Mouse (Mus musculus): ENCODE results near the gene Rer1. TPM values are rescaled to one million over a fixed set of nuclear protein-coding genes. Genes with fewer than 3 reads are reported as not detected.

Gene Rer1
- 150 and 157 TPM in 2 replicates for polyA plus RNA-seq (2015; fragmentation: Nextera tagmentation; extraction: Ambion mirVana)

DNA sequence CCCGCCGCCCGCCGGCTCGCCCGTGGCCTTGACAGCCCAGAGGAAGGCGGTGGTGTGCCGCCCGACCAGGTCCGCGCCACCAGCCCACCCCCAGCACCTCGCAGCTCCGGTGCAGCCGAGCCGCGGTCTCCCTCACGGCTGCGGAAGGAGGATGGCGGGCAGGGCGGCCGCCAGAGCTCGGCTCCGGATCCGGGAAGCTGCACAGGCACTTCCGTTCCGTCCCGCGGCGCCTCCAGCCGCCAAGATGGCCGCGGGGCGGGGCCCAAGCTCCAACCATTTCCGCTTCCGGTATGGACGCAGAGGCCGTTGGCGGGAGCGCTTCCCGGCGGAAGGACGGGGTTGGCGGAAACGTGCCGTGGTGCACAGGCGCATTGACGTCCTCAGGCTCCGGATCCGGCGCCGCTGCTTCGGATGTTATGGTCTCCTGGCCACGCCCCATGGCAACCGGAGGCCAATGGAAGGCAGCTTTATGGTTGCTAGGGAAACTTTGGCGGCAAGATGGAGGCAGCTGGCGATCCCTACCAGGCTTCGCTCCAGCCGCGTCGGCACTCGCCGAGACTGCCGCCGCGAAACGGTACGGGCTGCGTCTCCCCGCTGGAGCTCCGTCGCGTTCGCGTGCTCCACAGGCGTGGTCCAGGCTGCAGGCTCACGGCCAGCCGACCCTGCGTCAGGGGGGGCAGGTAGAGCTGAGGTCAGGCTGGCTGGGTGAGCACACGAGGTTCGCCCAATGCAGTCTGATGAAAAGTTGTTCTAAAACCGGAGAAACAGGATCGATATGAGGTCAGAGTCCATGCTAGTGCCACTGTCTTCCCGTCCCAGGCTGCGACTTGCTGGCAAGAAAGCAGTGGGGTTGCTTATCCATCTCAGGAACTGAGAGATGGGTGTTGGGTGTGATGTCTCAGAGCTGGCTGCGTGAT, at the start of gene Rer1, which contains the start of gene Morn1:
Gene Rer1, minus strand, starts transcription at position 275 of the 917 bp plus-strand sequence.
Gene Morn1, plus strand, starts transcription at position 470 of the 917 bp plus-strand sequence.
- Histone ChIP-seq H3K4me2 (ENCODE audit: low read depth, low read length) (peak within 1 kb of the TSS; percentile 97), H3K36me3 (ENCODE audit: control insufficient read depth, insufficient read depth, low read length) (no peaks in the 10 kb centered on the region; the same call in 1 of the 2 replicates), H3K27me3 (ENCODE audit: control insufficient read depth, insufficient read depth, low read depth, low read length) (no peaks in the 10 kb centered on the region), H3K9me3 (ENCODE audit: control insufficient read depth, low read length) (no peaks in the 10 kb centered on the region), H3K4me1 (replicated peaks; ENCODE audit: control insufficient read depth, insufficient read depth, low read length) (peaks cover 26% of the 10 kb centered on the region), H3K27ac (ENCODE audit: low read length) (peak within 1 kb of the TSS; percentile 92), H3K4me3 (ENCODE audit: low read length) (peak within 1 kb of the TSS; percentile 90), H3K9ac (ENCODE audit: low read length) (peak within 1 kb of the TSS; percentile 91)
- WGBS = under 1% methylated on average over 74 of the region's 85 CpGs
- ATAC-seq (ENCODE audit: low read depth) = peak; percentile 98

DNA sequence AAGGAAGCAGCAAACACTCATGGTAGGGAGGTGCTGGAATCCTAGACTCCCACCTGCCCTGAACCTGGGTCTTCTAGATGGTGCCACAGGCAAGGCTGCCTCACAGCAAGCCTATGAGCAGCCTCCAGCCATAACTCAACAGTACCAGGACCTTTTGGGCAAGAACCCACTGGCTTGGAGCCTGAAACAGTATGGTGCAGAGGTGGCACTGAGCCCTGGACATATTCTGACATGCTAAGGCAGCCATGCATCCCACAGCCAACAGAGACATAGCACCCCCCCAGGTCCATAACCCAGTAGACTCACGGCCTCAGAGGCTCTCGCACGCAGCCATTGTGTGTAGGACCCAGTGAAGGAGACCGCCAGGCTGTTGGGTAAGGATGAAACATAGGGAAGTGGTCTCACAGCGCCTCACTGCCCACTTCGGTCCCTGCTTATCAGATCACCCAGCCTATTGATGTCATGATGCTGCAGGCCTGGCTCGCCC, 48.5 kb upstream of the Rer1 start:
- H3K4me2 ChIP-seq (ENCODE audit: low read depth, low read length) = no peak overlapping the region

DNA sequence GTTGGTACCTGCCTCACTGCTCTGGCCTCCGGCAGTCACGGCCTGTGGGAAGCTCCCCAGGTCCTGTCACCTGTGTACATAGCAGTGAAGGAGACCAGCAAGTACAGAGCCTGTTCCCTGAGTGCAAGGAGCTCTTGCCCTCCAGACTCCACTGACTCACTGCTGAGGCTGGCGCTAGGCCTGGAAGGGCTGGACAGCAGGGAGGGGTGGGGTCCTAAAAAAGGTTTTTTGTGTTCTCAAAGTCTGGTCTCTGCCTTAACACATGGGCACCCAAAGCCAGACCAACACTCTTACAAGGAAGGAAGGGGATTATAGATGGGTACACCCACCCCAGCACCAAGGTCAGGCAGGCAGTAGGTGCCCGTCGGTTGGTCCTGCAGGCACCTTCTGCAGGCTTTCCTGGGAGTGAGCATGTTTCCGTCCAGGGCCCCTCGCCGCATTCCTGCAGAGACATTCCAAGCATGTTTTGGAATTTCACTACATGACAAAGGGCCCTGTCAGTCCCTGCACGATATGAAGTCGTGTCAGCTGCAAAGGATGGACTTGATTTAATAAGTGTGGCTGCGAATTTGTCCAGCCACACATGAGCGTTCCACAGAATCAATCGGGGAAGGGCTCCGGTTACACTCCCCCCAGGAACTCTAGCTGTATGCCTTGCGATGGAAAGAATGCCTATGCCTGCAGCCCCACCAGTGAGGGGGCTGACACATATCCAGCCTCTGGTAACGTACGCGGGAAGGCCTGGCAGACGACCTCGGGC, 47.7 kb upstream of the Rer1 start:
- no peaks in the 10 kb centered on the region for H3K36me3 ChIP-seq (ENCODE audit: control insufficient read depth, insufficient read depth, low read length)
- H3K9me3 ChIP-seq (ENCODE audit: control insufficient read depth, low read length) = no peaks in the 10 kb centered on the region
- H3K4me1 ChIP-seq (replicated peaks; ENCODE audit: control insufficient read depth, insufficient read depth, low read length) = peaks cover 37% of the 10 kb centered on the region
- peak overlapping the region; percentile 40; the same call in 1 of the 2 replicates for H3K9ac ChIP-seq (ENCODE audit: low read length)
- peak; percentile 68 for ATAC-seq (ENCODE audit: low read depth)
- WGBS = 17% methylated on average over 20 of the region's 20 CpGs
- no peaks in the 10 kb centered on the region for H3K27me3 ChIP-seq (ENCODE audit: control insufficient read depth, insufficient read depth, low read depth, low read length)
- H3K27ac ChIP-seq (ENCODE audit: low read length) = peak overlapping the region; percentile 71
- no peak overlapping the region for H3K4me2 ChIP-seq (ENCODE audit: low read depth, low read length)
- H3K4me3 ChIP-seq (ENCODE audit: low read length) = no peak overlapping the region

More for the DNA sequence above, 48.5 kb upstream of the Rer1 start:
- H3K4me1 ChIP-seq (replicated peaks; ENCODE audit: control insufficient read depth, insufficient read depth, low read length) = peaks cover 33% of the 10 kb centered on the region
- WGBS = 80% methylated on average over 7 of the region's 7 CpGs
- peak overlapping the region; percentile 71 for H3K27ac ChIP-seq (ENCODE audit: low read length)
- H3K4me3 ChIP-seq (ENCODE audit: low read length) = no peak overlapping the region
- no peak for ATAC-seq (ENCODE audit: low read depth)
- no peaks in the 10 kb centered on the region for H3K9me3 ChIP-seq (ENCODE audit: control insufficient read depth, low read length)
- no peaks in the 10 kb centered on the region for H3K27me3 ChIP-seq (ENCODE audit: control insufficient read depth, insufficient read depth, low read depth, low read length)
- H3K36me3 ChIP-seq (ENCODE audit: control insufficient read depth, insufficient read depth, low read length) = no peaks in the 10 kb centered on the region
- H3K9ac ChIP-seq (ENCODE audit: low read length) = no peak overlapping the region

DNA sequence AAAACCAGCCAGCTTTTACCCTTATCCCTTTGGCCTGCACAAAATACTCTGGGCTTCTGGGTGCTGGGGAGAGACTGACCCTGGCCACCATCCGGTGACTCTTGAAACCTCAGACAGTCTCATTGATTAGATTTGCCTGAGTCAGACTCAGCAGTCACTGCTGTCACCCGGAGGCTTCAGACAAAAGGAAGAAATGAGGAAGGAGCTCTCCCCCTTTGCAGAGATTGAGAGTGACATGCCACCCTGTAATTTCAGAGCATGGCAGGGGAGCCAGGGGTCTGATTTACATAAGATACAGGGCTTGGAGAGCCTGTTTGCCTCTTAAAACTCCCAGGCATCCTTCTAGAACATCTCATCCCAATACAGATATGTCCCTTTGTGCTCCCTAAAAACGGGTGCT, 47.0 kb upstream of the Rer1 start:
- Histone ChIP-seq H3K9me3 (ENCODE audit: control insufficient read depth, low read length) (no peaks in the 10 kb centered on the region), H3K4me1 (replicated peaks; ENCODE audit: control insufficient read depth, insufficient read depth, low read length) (peaks cover 37% of the 10 kb centered on the region), H3K27me3 (ENCODE audit: control insufficient read depth, insufficient read depth, low read depth, low read length) (no peaks in the 10 kb centered on the region), H3K27ac (ENCODE audit: low read length) (peak overlapping the region; percentile 71), H3K9ac (ENCODE audit: low read length) (peak overlapping the region; percentile 40; the same call in 1 of the 2 replicates), H3K4me2 (ENCODE audit: low read depth, low read length) (no peak overlapping the region), H3K36me3 (ENCODE audit: control insufficient read depth, insufficient read depth, low read length) (no peaks in the 10 kb centered on the region), H3K4me3 (ENCODE audit: low read length) (no peak overlapping the region)
- ATAC-seq (ENCODE audit: low read depth) = no peak
- WGBS = 37% methylated on average over 3 of the region's 3 CpGs

DNA sequence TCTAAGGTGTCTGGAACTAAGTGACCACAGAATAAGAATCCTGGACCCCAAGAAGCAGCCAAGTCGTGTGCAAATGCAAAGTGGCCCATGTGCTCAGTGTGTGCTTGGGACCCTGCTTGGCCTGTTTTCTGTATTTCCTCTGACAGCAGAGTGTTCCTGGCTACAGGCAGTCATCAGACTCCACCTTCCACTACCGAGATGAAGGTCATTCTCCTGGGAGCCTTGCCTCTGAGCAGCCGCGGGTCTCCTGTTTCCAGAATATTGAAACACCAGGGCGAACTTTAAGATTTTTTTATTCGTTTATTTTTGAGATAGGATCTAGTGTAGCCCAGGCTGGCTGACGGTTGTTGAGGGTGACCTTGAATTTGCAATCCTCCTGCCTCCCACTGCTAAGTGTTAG, 44.4 kb upstream of the Rer1 start:
- no peak overlapping the region for H3K4me2 ChIP-seq (ENCODE audit: low read depth, low read length)
- no peaks in the 10 kb centered on the region for H3K9me3 ChIP-seq (ENCODE audit: control insufficient read depth, low read length)
- no peak for ATAC-seq (ENCODE audit: low read depth)
- no peaks in the 10 kb centered on the region for H3K36me3 ChIP-seq (ENCODE audit: control insufficient read depth, insufficient read depth, low read length)
- H3K4me1 ChIP-seq (replicated peaks; ENCODE audit: control insufficient read depth, insufficient read depth, low read length) = peaks cover 40% of the 10 kb centered on the region
- no peak overlapping the region for H3K4me3 ChIP-seq (ENCODE audit: low read length)
- H3K27me3 ChIP-seq (ENCODE audit: control insufficient read depth, insufficient read depth, low read depth, low read length) = no peaks in the 10 kb centered on the region
- peak overlapping the region; percentile 76 for H3K27ac ChIP-seq (ENCODE audit: low read length)
- 52% methylated on average over 7 of the region's 7 CpGs for WGBS
- no peak overlapping the region for H3K9ac ChIP-seq (ENCODE audit: low read length)

DNA sequence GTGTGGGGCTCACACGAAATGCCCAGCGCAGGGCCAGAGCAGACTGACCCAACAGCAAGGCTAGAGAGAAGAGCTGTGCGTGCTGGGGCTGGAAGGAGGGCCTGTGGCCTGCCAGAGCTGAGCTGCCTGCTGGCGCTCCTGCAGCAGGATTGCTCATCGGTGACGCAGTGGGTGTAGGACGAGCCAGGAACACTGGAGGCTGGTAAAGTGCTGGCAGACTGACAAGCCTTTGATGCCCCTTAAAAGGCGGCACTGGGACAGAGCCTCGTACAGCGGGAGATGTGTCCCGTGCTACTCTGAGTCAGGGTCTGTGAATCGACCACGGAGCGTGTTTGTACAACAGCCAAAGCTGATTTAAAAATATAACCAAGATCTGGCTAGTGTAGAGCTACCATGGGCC, 43.8 kb upstream of the Rer1 start:
- H3K4me1 ChIP-seq (replicated peaks; ENCODE audit: control insufficient read depth, insufficient read depth, low read length) = peaks cover 43% of the 10 kb centered on the region
- peak overlapping the region; percentile 76 for H3K27ac ChIP-seq (ENCODE audit: low read length)
- H3K36me3 ChIP-seq (ENCODE audit: control insufficient read depth, insufficient read depth, low read length) = no peaks in the 10 kb centered on the region
- WGBS = 42% methylated on average over 14 of the region's 14 CpGs
- H3K9me3 ChIP-seq (ENCODE audit: control insufficient read depth, low read length) = no peaks in the 10 kb centered on the region
- ATAC-seq (ENCODE audit: low read depth) = peak; percentile 51
- peak overlapping the region; percentile 58 for H3K9ac ChIP-seq (ENCODE audit: low read length)
- H3K27me3 ChIP-seq (ENCODE audit: control insufficient read depth, insufficient read depth, low read depth, low read length) = no peaks in the 10 kb centered on the region
- no peak overlapping the region for H3K4me3 ChIP-seq (ENCODE audit: low read length)
- H3K4me2 ChIP-seq (ENCODE audit: low read depth, low read length) = no peak overlapping the region

DNA sequence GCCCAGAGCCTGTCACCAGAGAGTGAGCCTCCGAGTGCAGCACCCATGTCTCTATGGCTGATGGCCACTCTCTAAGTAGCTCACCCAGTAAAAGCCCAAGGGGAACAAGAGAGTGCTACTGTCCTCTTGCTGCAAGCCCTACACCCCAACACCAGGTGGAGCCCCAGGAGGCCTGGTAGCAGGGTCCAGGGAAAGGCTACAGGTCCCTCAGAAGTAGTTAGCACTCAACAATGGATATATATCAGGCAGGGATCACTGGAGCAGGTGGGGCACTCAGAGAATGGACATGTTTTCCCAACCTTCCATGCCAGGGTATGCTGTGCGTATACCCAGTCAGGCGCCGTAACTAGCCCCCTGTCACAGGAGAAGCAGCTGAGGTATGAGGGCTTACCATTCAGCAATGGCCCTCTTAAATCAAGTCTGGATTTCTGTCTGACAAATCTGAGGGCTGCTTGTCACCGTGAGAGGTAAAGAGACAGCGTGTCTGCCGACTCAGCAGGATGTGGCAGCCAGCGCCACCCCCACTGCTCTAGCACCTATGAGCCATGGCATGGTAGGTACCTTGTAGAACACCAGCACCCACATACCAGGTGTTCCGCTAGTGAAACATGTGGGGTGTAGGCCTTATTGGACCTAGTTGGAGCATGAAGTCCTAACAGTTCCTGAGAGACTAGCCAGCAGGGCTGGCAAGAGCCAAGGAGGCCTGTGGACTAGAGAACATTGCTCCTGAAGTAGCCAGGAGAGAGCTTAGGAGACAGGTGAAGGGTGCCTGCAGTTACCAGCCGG, 43.1 kb upstream of the Rer1 start:
- Histone ChIP-seq H3K4me1 (replicated peaks; ENCODE audit: control insufficient read depth, insufficient read depth, low read length) (peaks cover 36% of the 10 kb centered on the region), H3K4me2 (ENCODE audit: low read depth, low read length) (no peak overlapping the region), H3K9ac (ENCODE audit: low read length) (peak overlapping the region; percentile 58), H3K9me3 (ENCODE audit: control insufficient read depth, low read length) (no peaks in the 10 kb centered on the region), H3K4me3 (ENCODE audit: low read length) (no peak overlapping the region), H3K27me3 (ENCODE audit: control insufficient read depth, insufficient read depth, low read depth, low read length) (no peaks in the 10 kb centered on the region), H3K27ac (ENCODE audit: low read length) (peak overlapping the region; percentile 76), H3K36me3 (ENCODE audit: control insufficient read depth, insufficient read depth, low read length) (no peaks in the 10 kb centered on the region)
- ATAC-seq (ENCODE audit: low read depth) = no peak
- 89% methylated on average over 10 of the region's 10 CpGs for WGBS

DNA sequence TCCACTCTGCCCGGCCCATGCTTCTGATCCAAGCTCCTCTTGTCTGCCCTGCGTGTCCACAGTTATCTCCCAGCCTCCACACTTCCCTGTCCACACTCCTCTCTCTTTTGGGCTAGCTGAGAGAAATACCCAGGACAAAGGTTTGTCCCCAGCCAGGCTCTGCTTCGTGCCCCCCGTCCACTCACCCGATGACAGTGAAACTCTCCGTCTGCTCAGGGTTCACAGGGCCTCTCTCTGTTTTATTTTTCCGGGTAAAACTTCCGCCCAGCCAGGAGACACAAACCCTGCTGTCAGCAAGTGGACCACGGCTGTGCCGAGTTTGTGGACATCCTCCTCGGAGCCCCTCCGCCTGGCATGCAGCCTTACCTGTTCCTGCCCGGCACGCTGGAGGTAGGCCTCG, 42.2 kb upstream of the Rer1 start:
- H3K9me3 ChIP-seq (ENCODE audit: control insufficient read depth, low read length) = no peaks in the 10 kb centered on the region
- 0 out of 2 replicates have a peak overlapping the region, but pooled peaks have one; percentile 8 for H3K9ac ChIP-seq (ENCODE audit: low read length)
- H3K27me3 ChIP-seq (ENCODE audit: control insufficient read depth, insufficient read depth, low read depth, low read length) = no peaks in the 10 kb centered on the region
- no peak for ATAC-seq (ENCODE audit: low read depth)
- no peak overlapping the region for H3K4me2 ChIP-seq (ENCODE audit: low read depth, low read length)
- H3K36me3 ChIP-seq (ENCODE audit: control insufficient read depth, insufficient read depth, low read length) = no peaks in the 10 kb centered on the region
- H3K4me3 ChIP-seq (ENCODE audit: low read length) = no peak overlapping the region
- H3K4me1 ChIP-seq (replicated peaks; ENCODE audit: control insufficient read depth, insufficient read depth, low read length) = peaks cover 31% of the 10 kb centered on the region
- WGBS = 78% methylated on average over 15 of the region's 15 CpGs
- no peak overlapping the region for H3K27ac ChIP-seq (ENCODE audit: low read length)
